Mouse (Mus musculus) midbrain, embryonic 13.5 days (tissue): Measurements from ENCODE around the gene Nek9. TPM values are rescaled to one million over a fixed set of nuclear protein-coding genes. Genes with fewer than 3 reads are reported as not detected.
A peak's percentile ranks its signal among the peaks of the same experiment; 100 is the strongest.

Source experiments
- ATAC-seq: fragments of 200-750 bp; cut with Nextera tagmentation; 2 replicates; pipeline ENCODE4 v1.8.0; 2017; ENCODE audit warnings: mild to moderate bottlenecking, moderate TSS enrichment, moderate library complexity
- H3K27ac ChIP-seq: fragments of 300-500 bp; sonication (generic); 2 replicates; pipeline ENCODE4 v1.5.1; 2015; ENCODE audit warnings: inconsistent platforms, mild to moderate bottlenecking, moderate library complexity
- H3K27me3 ChIP-seq: fragments of 300-500 bp; sonication (generic); 2 replicates; pipeline ENCODE4 v1.6.1; 2015; ENCODE audit warnings: mild to moderate bottlenecking, inconsistent platforms
- H3K36me3 ChIP-seq: fragments of 300-500 bp; sonication (generic); 2 replicates; pipeline ENCODE4 v1.6.1; 2015; ENCODE audit warnings: mild to moderate bottlenecking, inconsistent platforms
- H3K4me1 ChIP-seq: fragments of 300-500 bp; sonication (generic); replicated peaks from 2 replicates; pipeline ENCODE4 v1.6.1; 2015; ENCODE audit warnings: inconsistent platforms
- H3K4me2 ChIP-seq: fragments of 300-500 bp; sonication (generic); replicated peaks from 2 replicates; pipeline ENCODE4 v1.6.1; 2015; ENCODE audit warnings: moderate library complexity, mild to moderate bottlenecking, inconsistent platforms
- H3K4me3 ChIP-seq: fragments of 300-500 bp; sonication (generic); replicated peaks from 2 replicates; pipeline ENCODE4 v1.5.1; 2015; ENCODE audit warnings: mild to moderate bottlenecking, inconsistent platforms
- H3K9ac ChIP-seq: fragments of 300-500 bp; sonication (generic); replicated peaks from 2 replicates; pipeline ENCODE4 v1.6.1; 2015; ENCODE audit warnings: mild to moderate bottlenecking, inconsistent platforms
- H3K9me3 ChIP-seq: fragments of 300-500 bp; sonication (generic); 2 replicates; pipeline ENCODE4 v1.6.1; 2016; ENCODE audit warnings: mild to moderate bottlenecking, inconsistent platforms
- WGBS: fragments of 180-500 bp; shearing (Covaris S2); methylation state at CpG from one replicate; pipeline ENCODE4 v1.1.7; 2015; 5-methylcytosine and 5-hydroxymethylcytosine counted together
- polyA plus RNA-seq: library from polyadenylated mRNA; unstranded; fragments of >200 nt; fragmentation: Nextera tagmentation; extraction: Ambion mirVana; gene quantifications from 2 replicates; pipeline ENCODE4 v1.2.1, GENCODE M21; 2015

Gene Nek9
- polyA plus RNA-seq, 1 experiment from 2014 or later, result 13.5 TPM

DNA sequence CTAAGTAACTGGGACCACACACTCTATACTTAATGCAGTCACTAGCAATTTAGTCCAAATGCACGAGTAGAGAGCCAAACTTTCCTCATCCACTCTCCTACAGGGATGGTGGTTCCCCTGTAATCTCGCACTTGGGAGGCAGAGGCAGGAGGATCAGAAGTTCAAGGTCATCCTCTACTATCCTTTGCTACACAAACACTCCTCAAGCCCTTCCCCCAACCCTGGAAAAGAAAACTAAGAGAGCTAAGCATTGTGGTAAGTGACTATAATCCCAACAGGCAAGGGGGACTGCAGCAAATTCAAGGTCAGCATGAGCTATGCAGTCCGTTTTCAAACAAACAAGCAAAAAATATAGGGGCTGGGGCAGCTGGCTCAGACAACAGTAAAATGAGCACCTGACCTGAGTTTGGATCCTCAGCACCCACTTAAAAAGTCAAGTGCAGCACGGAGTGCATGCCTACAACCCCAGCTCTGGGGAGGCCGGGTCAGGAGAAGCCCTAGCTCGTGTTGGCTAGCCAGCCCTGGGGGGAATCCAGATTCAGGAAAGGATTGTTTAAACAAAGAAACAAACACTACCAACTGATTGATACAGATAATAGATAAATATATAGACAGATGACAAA, 29.4 kb upstream of the Nek9 start:
- Histone ChIP-seq H3K27me3 (no peaks in the 10 kb centered on the region), H3K4me1 (peaks cover 38% of the 10 kb centered on the region), H3K4me3 (no peak overlapping the region), H3K9ac (no peak overlapping the region), H3K4me2 (no peak overlapping the region), H3K36me3 (no peaks in the 10 kb centered on the region), H3K27ac (no peak overlapping the region), H3K9me3 (no peaks in the 10 kb centered on the region)
- 90% methylated on average over 6 of the region's 6 CpGs for WGBS
- ATAC-seq, result no peak

DNA sequence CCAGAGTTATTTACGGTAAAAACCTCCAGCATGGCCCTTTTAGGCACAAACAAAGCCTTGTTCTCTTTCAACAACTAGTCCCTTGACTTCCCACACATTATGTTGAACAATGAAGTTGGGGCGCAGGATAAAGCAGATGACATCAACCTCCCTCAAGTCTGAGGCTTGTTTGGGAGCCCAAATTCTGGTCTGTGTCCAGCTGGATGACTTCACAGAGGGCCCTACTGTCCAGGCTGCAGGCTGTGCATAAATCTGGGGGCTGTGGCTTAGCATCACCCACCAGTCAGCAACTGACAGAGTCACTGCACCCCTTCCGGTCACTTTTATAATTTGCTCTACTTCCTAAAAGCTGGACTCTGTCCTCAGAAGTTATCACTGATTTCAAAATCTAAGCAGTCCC, 27.1 kb upstream of the Nek9 start:
- H3K27ac ChIP-seq, result peak overlapping the region; percentile 39; the same call in 1 of the 2 replicates
- H3K9ac ChIP-seq, result no peak overlapping the region
- no peak overlapping the region for H3K4me3 ChIP-seq
- WGBS, result 77% methylated on average over 3 of the region's 3 CpGs
- no peaks in the 10 kb centered on the region for H3K9me3 ChIP-seq
- H3K4me1 ChIP-seq, result peaks cover 21% of the 10 kb centered on the region; the same call in 1 of the 2 replicates
- no peaks in the 10 kb centered on the region for H3K27me3 ChIP-seq
- no peak overlapping the region for H3K4me2 ChIP-seq
- ATAC-seq, result no peak
- H3K36me3 ChIP-seq, result peaks cover 5% of the 10 kb centered on the region; the same call in 1 of the 2 replicates

GRCm38 (mm10) chr12:85362510-85362909, 23.3 kb upstream of the Nek9 start:
- H3K9me3 ChIP-seq, result no peaks in the 10 kb centered on the region
- peaks cover 11% of the 10 kb centered on the region; the same call in 1 of the 2 replicates for H3K4me1 ChIP-seq
- H3K9ac ChIP-seq, result no peak overlapping the region
- no peak overlapping the region for H3K4me3 ChIP-seq
- ATAC-seq, result no peak
- H3K27me3 ChIP-seq, result no peaks in the 10 kb centered on the region
- no peak overlapping the region for H3K4me2 ChIP-seq
- 80% methylated on average over 4 of the region's 4 CpGs for WGBS
- H3K36me3 ChIP-seq, result peaks cover 5% of the 10 kb centered on the region; the same call in 1 of the 2 replicates
- H3K27ac ChIP-seq, result no peak overlapping the region

GRCm38 (mm10) chr12:85361580-85361979, 22.4 kb upstream of the Nek9 start:
- Histone ChIP-seq H3K4me3 (no peak overlapping the region), H3K9me3 (no peaks in the 10 kb centered on the region), H3K4me2 (no peak overlapping the region), H3K27me3 (no peaks in the 10 kb centered on the region), H3K9ac (no peak overlapping the region), H3K4me1 (peaks cover 7% of the 10 kb centered on the region; the same call in 1 of the 2 replicates), H3K36me3 (peaks cover 5% of the 10 kb centered on the region; the same call in 1 of the 2 replicates), H3K27ac (no peak overlapping the region)
- no peak for ATAC-seq

DNA sequence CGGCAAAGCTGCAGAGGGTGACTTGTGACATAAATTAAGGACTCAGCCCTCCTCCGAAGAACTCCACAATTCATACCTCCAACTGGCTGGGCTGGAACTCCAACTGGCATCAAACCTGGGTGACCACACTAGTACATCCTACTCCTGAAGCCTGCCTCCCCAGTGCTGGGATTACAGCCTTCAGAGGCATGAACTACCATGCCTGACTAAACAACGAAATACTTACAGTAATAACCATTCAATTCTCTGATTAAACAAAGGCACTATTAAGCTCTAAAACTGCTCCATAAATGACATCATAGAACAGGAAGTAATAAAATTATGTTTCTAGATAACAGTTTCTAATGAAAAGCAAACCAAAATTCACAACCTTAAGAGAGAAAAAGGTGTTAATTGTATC, 22.0 kb upstream of the Nek9 start:
- peaks cover 5% of the 10 kb centered on the region; the same call in 1 of the 2 replicates for H3K36me3 ChIP-seq
- no peak overlapping the region for H3K4me2 ChIP-seq
- no peak for ATAC-seq
- no peaks in the 10 kb centered on the region for H3K27me3 ChIP-seq
- no peak overlapping the region for H3K27ac ChIP-seq
- WGBS, result 92% methylated on average over 3 of the region's 3 CpGs
- no peak overlapping the region for H3K9ac ChIP-seq
- H3K4me3 ChIP-seq, result no peak overlapping the region
- no peaks in the 10 kb centered on the region for H3K9me3 ChIP-seq
- peaks cover 3% of the 10 kb centered on the region; the same call in 1 of the 2 replicates for H3K4me1 ChIP-seq

- no peak for ATAC-seq
- 83% methylated on average over 3 of the region's 3 CpGs for WGBS
- peaks cover 34% of the 10 kb centered on the region for H3K36me3 ChIP-seq
- no peak overlapping the region for H3K4me3 ChIP-seq
- no peaks in the 10 kb centered on the region for H3K4me1 ChIP-seq
- no peaks in the 10 kb centered on the region for H3K9me3 ChIP-seq
- H3K4me2 ChIP-seq, result no peak overlapping the region
- no peaks in the 10 kb centered on the region for H3K27me3 ChIP-seq
- H3K9ac ChIP-seq, result no peak overlapping the region
- H3K27ac ChIP-seq, result no peak overlapping the region
Measured at GRCm38 (mm10) chr12:85354061-85354460, 14.9 kb upstream of the Nek9 start.

GRCm38 (mm10) chr12:85350407-85351232, 11.5 kb upstream of the Nek9 start:
- H3K9ac ChIP-seq, result no peak overlapping the region
- H3K4me2 ChIP-seq, result no peak overlapping the region
- peak; percentile 67; the same call in 1 of the 2 replicates for ATAC-seq
- H3K36me3 ChIP-seq, result peaks cover 51% of the 10 kb centered on the region
- no peaks in the 10 kb centered on the region for H3K9me3 ChIP-seq
- no peaks in the 10 kb centered on the region for H3K27me3 ChIP-seq
- peak overlapping the region; percentile 62 for H3K27ac ChIP-seq
- no peak overlapping the region for H3K4me3 ChIP-seq
- no peaks in the 10 kb centered on the region for H3K4me1 ChIP-seq
- 72% methylated on average over 10 of the region's 10 CpGs for WGBS

DNA sequence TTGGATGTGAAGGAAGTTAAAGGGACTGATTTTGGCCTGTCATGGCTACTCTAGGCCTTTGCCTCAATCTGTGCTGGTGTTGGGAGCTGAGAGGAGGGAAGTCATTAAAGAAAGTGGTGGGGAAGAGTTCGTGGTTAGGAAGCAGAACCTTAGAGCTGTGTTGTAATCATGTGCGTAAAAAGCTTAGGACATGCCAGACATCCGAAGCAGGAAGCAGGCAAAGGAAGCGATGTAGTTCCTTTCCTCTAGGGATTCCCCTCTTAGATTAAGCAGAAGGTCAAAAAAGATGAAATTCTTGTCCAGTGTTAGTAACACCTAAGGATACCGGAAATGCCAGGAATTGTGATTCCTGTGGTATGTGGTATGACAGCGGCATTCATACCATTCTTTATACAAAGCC, 9.2 kb upstream of the Nek9 start:
- no peak overlapping the region for H3K4me3 ChIP-seq
- no peaks in the 10 kb centered on the region for H3K9me3 ChIP-seq
- peaks cover 52% of the 10 kb centered on the region for H3K36me3 ChIP-seq
- no peak for ATAC-seq
- H3K27me3 ChIP-seq, result no peaks in the 10 kb centered on the region
- no peaks in the 10 kb centered on the region for H3K4me1 ChIP-seq
- H3K4me2 ChIP-seq, result no peak overlapping the region
- 85% methylated on average over 6 of the region's 6 CpGs for WGBS
- no peak overlapping the region for H3K27ac ChIP-seq
- H3K9ac ChIP-seq, result no peak overlapping the region

GRCm38 (mm10) chr12:85347196-85347595, 8.0 kb upstream of the Nek9 start:
- no peaks in the 10 kb centered on the region for H3K27me3 ChIP-seq
- H3K36me3 ChIP-seq, result peaks cover 49% of the 10 kb centered on the region
- no peak overlapping the region for H3K4me2 ChIP-seq
- H3K9ac ChIP-seq, result no peak overlapping the region; the same call in 1 of the 2 replicates
- no peaks in the 10 kb centered on the region for H3K9me3 ChIP-seq
- no peak overlapping the region for H3K4me3 ChIP-seq
- no peak for ATAC-seq
- H3K4me1 ChIP-seq, result no peaks in the 10 kb centered on the region
- 90% methylated on average over 3 of the region's 3 CpGs for WGBS
- H3K27ac ChIP-seq, result no peak overlapping the region

- H3K27ac ChIP-seq, result no peak overlapping the region
- H3K9ac ChIP-seq, result no peak overlapping the region
- ATAC-seq, result no peak
- no peak overlapping the region for H3K4me2 ChIP-seq
- H3K4me3 ChIP-seq, result no peak overlapping the region
- no peaks in the 10 kb centered on the region for H3K27me3 ChIP-seq
- H3K4me1 ChIP-seq, result 0 out of 2 replicates have a peak, but pooled peaks cover 1% of the 10 kb centered on the region
- WGBS, result 57% methylated on average over 3 of the region's 3 CpGs
- H3K36me3 ChIP-seq, result peaks cover 49% of the 10 kb centered on the region
- H3K9me3 ChIP-seq, result no peaks in the 10 kb centered on the region
Measured at GRCm38 (mm10) chr12:85346374-85346773, 7.2 kb upstream of the Nek9 start.

DNA sequence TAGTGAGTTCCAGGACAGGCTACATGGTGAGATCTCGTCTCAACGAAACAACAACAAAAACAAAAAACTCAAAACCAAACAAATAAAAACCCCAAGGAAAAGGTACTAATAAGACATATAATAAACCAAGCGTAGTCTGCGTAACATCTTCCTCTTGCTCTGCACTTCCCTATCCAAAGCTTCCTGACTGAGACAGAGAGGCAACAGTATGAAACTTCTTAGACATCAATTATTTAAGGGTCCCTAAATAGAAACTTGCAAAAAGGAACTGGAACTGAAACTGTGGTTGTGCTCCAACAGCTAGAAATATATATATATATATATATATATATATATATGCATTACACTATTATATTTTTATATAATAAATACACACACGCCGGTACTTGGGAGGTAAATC, 6.4 kb upstream of the Nek9 start:
- peaks cover 48% of the 10 kb centered on the region for H3K36me3 ChIP-seq
- 96% methylated on average over 6 of the region's 6 CpGs for WGBS
- no peak overlapping the region for H3K9ac ChIP-seq
- H3K27me3 ChIP-seq, result no peaks in the 10 kb centered on the region
- H3K4me2 ChIP-seq, result no peak overlapping the region
- H3K4me1 ChIP-seq, result 0 out of 2 replicates have a peak, but pooled peaks cover 3% of the 10 kb centered on the region
- H3K4me3 ChIP-seq, result no peak overlapping the region
- no peak for ATAC-seq
- no peak overlapping the region for H3K27ac ChIP-seq
- no peaks in the 10 kb centered on the region for H3K9me3 ChIP-seq

DNA sequence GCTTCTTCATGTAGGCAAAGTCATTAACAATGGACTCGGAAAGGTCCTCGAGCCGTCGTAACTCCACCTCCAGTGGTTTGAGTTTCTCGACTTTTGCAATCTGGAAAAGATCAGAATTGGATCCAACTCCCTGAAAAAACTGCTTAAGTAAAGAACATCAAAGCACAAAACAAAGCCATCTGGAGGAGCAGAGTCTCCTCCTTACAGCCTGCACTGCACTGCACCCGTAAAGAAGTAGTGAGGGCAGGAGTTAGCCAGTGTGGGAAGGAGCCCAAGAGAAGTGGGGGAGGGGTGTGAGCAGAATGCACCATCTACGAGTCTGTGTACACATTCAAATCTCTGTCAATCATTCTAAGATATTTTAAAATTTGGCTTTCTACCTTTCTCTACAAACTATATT, 5.1 kb upstream of the Nek9 start:
- no peaks in the 10 kb centered on the region for H3K9me3 ChIP-seq
- no peaks in the 10 kb centered on the region for H3K27me3 ChIP-seq
- H3K4me2 ChIP-seq, result no peak overlapping the region
- peaks cover 38% of the 10 kb centered on the region for H3K36me3 ChIP-seq
- no peak overlapping the region for H3K4me3 ChIP-seq
- no peak for ATAC-seq
- H3K27ac ChIP-seq, result no peak overlapping the region
- no peak overlapping the region for H3K9ac ChIP-seq
- peaks cover 12% of the 10 kb centered on the region for H3K4me1 ChIP-seq
- 81% methylated on average over 7 of the region's 7 CpGs for WGBS
